Mouse (Mus musculus) central nervous system, embryonic 18 days (tissue): Measurements from ENCODE around the gene Defa36. TPM values are rescaled to one million over a fixed set of nuclear protein-coding genes. Genes with fewer than 3 reads are reported as not detected.

ENCODE experiments used
- polyA plus RNA-seq: library from polyadenylated mRNA; depleted of rRNA; stranded (reverse); fragments of >200 nt; gene quantifications from 2 replicates; pipeline ENCODE4 v1.2.3, GENCODE M21; 2012; rRNA removed

The Defa36 gene
- polyA plus RNA-seq: not detected in 2 replicates

GRCm38 (mm10) chr8:21427111-21427510 is at the start of gene Defa36:
Gene Defa36, plus strand, starts transcription at chr8:21427411.

GRCm38 (mm10) chr8:21378215-21378614 is 49.0 kb upstream of the Defa36 start, which contains the start of gene Defa2:
Gene Defa2, plus strand, starts transcription at chr8:21378515.

DNA sequence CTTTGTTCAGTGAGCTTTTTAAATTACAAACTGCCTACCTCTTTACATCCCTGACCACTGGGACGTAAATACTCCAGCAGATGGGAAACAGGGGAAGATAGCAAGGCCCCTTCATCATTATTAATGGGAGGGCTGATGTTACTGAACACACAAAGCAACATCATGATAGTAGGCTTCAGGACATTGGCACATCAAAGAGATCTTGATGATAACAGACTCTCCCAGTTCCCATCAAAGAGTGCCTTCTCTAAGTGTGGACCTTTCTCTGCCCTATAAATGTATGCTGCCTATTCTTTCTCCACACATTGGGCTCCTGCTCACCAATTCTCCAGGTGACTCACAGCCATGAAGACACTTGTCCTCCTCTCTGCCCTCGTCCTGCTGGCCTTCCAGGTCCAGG is 35.7 kb upstream of the Defa36 start, which contains the start of gene Defa33:
TSS of gene Defa33 (plus strand) at position 301 of the 400 bp plus-strand sequence.

GRCm38 (mm10) chr8:21456460-21456859 is 29.2 kb downstream of the Defa36 start, which contains the start of gene Gm7849:
Gene Gm7849, minus strand, starts transcription at chr8:21456560.

Other genes with a start within 250 kb of the Defa36 start
- gene Defa31, start 235.8 kb upstream of the Defa36 start, polyA plus RNA-seq: not detected in 2 replicates
- gene Gm15293, start 225.8 kb upstream of the Defa36 start, polyA plus RNA-seq: not detected in 2 replicates
- gene Gm15292, start 177.7 kb upstream of the Defa36 start, polyA plus RNA-seq: not detected in 2 replicates
- gene Defa27, start 111.9 kb upstream of the Defa36 start, polyA plus RNA-seq: not detected in 2 replicates
- gene Defa29, start 100.4 kb upstream of the Defa36 start, polyA plus RNA-seq: not detected in 2 replicates
- gene Defa2, start 48.9 kb upstream of the Defa36 start, polyA plus RNA-seq: not detected in 2 replicates
- not detected in 2 replicates for gene Defa33, start 35.6 kb upstream of the Defa36 start, polyA plus RNA-seq
- not detected in 2 replicates for gene Gm7849, start 29.1 kb downstream of the Defa36 start, polyA plus RNA-seq
- gene Defa20, start 81.8 kb downstream of the Defa36 start, polyA plus RNA-seq: not detected in 2 replicates
- gene Defa32, start 101.6 kb downstream of the Defa36 start, polyA plus RNA-seq: not detected in 2 replicates
- not detected in 2 replicates for gene Defa37, start 138.0 kb downstream of the Defa36 start, polyA plus RNA-seq
- not detected in 2 replicates for gene Defa28, start 155.6 kb downstream of the Defa36 start, polyA plus RNA-seq
- gene Gm7861, start 167.1 kb downstream of the Defa36 start, polyA plus RNA-seq: not detected in 2 replicates
- gene Defa26, start 190.8 kb downstream of the Defa36 start, polyA plus RNA-seq: not detected in 2 replicates
- not detected in 2 replicates for gene Defa17, start 228.4 kb downstream of the Defa36 start, polyA plus RNA-seq
- gene Defa34, start 238.4 kb downstream of the Defa36 start, polyA plus RNA-seq: not detected in 2 replicates